Mouse (Mus musculus) adrenal gland, adult 8-10 months (tissue): ENCODE results near the gene Dppa5a. TPM values are rescaled to one million over a fixed set of nuclear protein-coding genes. Genes with fewer than 3 reads are reported as not detected.
"Not testable (repeated sequence)": the region's sequence is repeated elsewhere in the genome, so short reads cannot be mapped to it uniquely, and the experiment has no call there.

ENCODE experiments used
- DNase-seq: peaks from one replicate; pipeline ENCODE4 v3.0.0; 2022
- total RNA-seq, 4 experiments: library from RNA; stranded (reverse); gene quantifications; 2 replicates each; pipeline ENCODE4 v1.2.4; 2022

The Dppa5a gene
- total RNA-seq, 4 experiments from 2014 or later = not detected

DNA sequence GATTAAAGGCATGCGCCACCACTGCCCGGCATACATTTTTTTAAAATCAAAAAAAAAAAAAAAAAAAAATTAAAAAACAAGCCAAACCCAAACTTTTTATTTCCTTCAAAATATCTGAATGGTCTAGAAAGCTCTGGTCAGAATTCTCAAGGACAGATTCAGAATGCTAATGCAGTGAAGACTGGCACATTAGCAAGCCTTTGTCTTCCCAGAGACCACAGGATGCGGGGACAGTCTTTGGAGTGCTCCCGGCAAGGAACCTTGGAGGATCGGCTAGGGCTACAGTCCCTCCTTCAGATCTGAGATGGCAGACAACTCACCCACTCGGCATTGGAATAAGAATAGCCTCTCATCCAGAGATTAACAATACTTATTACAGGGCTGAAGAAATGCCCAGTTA, 3.3 kb downstream of the Dppa5a start:
- no peak for DNase-seq

DNA sequence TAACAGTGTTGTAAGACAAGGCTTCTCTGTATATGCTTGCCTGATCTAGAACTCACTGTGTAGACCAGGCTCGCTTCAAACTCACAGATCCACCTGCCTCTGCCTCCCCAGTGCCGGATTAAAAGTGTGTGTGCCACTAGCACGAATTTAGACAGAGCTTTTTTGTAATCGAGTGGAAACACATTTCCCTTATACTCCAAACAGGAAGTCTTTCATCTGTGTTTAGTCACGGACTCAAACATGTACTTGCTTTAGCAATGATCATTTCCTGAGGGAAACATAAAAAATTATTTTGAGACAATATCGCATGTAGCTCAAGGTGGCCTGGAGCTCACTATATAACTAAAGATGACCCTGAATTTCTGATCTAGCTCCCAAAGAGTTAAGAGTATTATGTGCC, 4.6 kb downstream of the Dppa5a start:
- no peak for DNase-seq

DNA sequence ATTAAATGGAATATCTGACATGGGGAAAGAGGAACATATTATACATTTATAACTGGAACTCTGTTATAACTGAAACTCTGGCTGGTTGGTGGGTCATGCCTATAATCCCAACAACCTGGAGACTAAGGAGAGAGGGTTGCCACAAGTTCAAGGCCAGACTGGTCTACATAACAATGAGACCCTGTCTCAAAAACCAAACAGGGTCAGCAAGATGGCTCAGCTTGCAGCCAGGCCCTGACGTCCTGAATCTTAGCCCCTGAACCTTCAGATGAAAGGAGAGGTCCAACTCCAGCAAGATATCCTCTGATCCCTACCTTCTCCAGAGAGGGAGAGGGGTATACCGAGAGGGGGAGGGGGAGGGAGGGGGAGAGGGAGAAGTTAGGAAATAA, 7.5 kb downstream of the Dppa5a start:
- DNase-seq = no peak

DNA sequence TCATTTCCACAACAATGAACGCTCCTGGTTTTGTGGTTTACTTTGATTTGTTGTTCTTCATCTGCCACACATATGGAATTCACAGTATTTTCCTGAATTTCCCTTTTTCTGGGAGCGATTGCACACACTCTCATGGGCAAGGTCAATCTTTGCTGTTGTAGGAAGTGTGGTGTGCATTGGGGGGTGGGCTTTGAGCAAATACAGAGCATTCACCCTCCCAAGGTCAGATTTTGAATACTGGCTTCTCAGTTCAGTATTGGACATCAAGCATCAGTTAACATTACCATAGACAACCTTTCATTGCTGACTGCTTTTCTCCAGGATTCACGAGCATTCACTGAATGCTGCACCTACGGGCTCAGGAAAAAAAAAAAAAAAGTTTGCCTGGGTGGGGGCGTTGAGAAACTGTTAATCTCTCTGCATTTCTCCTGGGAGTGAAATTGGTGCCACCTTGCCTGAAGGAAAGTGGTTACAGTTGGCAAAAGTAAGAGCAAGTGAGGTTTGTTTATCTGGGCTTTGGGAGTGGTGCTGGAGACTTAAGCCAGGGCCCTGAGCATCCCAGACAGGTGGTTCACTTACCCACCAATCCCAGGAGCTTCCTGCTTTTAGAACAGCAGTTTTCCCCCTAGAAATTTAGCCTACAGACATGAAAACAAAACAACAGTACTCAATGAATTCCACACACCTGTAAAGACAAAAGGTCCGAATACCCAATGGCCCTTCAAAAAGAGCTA, 8.1 kb downstream of the Dppa5a start:
- no peak for DNase-seq

DNA sequence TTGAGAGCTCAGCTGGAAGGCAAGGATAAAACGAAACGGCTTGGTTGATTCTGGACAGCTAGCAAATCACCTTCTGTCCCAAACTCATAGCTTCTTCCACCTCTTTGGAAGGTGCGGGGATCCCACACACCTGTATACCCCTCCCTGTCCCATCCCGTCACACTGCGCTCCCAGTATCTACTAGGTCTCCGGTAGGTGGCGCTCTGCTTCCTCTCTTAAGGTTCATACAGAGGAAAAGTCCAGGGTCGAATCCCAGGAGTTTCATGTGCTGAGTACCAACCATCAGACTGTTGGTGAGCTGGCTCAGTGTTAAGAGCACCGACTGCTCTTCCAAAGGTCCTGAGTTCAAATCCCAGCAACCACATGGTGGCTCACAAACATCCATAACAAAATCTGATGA, 9.9 kb downstream of the Dppa5a start:
- DNase-seq = peak; percentile 34

DNA sequence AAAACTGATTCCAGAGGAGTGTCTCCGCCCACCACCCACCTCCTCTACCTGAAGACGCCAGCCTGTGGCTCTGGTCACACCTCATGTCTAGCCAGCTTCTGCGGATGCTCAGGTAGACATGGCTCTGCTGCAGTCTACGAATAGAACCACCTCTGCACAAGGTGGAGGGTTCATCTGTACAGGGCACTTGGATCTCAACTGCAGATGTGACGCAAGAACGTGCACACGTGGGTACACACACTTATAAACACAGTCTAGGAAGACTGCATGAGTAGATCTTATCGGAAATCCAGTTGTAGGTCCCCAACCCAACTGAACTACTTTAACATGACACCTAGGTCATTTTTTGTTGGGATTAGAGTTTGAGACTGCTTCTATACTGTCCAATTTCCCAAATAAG, 12.4 kb downstream of the Dppa5a start, which contains the start of gene Gsta2:
Gsta2 (minus strand) TSS at position 178 of the 400 bp plus-strand sequence.
- no peak for DNase-seq

DNA sequence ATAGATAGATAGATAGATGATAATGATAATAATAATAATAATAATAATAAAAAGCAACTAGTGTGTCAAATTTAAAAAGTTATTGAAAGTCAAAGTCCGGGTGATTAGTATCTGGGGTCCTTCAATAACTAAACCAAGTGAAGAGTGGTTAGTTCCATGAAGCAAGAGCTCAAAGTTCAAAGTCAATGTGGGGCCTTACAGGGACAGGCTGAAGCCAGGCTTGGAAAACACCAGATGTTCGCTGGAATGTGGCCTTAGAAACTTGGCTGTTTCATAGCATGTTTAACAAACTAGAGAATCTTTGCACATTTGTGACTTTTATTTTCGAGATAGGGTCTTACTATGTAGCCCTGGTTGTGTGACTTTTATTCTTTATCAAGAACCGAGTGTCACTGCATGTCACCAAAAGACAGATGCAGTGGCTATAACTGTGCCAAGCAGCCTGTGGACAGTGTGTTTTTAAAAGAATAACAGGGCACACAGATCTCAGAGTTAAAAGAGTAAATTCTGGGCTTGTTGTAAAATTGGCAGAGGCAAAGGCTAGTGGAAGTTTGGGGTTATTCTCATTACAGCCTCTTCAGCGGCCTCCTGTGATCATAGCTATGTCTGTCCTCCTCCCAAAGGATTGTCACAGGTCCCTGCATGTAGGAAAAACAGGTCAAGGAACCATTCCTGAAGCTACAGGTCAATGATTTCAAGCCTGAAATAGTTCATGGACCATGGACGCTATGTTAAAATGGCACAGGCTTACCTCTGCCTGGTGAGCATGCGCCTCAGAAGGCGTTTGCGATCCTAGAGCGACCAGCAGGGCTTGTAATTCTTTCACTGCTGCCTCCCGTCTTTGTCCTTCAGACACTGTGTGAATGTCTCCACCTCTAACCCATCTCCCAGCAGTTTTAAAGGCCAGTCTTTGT, 13.1 kb downstream of the Dppa5a start:
- DNase-seq = no peak

DNA sequence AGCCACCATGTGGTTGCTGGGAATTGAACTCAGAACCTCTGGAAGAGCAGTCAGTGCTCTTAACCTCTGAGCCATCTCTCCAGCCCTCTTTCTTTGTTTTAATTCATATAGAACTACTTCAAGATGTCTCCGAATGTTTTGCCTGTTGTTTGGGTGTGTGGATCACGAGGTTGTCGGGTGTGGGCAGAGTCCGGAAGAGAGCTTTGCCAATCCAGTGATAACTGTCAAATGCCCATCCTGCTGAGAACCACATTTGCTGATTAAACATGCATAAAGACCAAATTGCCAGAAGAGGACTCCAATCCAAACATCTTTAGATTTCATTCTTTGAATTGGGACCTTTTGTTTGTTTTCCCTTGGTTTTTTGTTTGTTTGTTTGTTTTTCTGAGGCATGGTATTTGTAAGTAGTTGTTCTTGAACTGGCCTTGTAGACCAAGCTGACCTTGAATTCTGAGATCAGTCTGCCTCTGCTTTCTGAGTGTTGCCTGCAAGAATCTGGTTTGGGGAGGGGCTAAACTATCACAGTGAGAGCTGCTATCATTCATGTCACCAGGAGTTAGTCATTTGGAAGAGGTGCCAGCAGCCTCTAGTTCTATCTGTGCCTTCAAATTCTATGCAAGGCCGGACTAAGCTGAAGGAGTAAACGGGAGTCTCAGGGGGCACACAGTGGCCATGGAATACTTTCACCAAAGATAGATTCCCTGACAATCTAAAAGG, 16.3 kb downstream of the Dppa5a start:
- DNase-seq = no peak

DNA sequence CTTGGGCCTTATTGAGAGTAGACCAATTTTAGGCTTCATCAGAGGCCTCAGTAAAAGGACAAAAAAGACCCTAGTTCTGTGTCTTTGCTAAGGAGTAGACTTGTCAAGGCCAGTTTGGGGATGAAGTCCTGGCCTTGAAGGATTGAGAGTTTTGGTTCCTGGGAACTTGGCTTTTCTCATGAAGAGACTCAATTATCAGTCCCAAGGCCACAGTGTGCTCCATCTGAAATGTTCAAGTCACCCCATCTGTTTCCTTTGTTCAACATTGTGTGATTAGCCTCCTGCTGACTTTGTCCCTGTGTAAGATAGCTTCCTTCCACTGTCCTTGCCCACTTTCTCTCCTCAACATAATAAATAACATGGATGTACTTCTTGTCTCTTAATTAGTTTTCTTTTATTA, 18.0 kb downstream of the Dppa5a start:
- not testable (repeated sequence) for DNase-seq

DNA sequence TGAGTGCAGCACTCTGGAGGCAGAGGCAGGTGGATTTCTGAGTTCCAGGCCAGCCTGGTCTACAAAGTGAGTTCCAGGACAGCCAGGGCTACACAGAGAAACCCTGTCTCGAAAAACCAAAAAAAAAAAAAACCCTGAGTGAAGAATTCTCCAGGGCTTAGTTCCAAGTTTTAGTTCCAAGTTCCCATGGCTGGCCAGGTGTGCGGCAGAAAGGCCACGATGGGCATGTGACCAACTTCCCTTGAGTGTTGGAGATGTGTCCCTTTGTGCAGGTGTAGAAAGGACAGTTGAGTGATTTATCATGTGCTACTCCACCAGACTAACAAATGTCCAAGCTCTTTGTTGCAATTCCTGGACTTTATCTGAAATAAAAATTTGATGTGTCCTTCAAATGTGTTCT, 18.8 kb downstream of the Dppa5a start:
- not testable (repeated sequence) for DNase-seq

DNA sequence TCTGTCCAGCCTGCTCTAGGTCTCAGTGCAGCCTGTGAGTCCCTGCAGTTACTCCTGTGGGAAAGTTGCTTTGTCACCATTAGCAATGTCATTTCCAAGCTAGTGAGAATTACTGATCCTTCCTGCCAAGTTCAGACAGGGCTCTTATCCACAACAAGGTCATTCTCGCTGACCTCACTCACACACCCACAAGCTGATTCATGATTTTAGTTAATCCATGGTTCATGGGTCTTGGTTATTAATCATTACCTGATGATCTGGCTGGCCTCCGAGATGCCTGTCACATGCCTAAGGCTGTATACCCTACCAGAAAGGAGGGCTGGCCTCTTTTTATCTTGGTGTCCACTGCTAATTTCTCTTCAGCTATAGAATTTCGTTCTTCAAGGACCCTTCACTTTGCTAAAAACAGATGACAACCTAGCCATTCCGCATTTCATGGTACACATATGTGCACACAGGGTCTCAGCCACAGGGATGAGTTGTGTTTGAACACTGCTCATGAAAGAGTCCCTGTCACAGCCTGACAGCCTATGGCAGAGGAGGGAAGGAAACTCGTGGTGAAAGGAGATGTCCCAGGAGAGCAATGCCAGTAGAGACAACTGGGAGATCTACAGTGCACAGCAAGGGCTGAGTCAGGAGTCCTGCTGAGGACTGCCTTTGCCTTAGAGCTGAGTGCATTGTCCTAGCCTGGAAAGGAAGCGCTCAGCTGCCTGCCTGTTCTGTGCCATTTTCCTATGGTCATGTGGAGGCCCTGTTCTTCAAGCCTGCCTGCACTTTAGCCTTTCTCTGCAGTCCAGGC, 19.6 kb downstream of the Dppa5a start:
- DNase-seq = peak; percentile 62

DNA sequence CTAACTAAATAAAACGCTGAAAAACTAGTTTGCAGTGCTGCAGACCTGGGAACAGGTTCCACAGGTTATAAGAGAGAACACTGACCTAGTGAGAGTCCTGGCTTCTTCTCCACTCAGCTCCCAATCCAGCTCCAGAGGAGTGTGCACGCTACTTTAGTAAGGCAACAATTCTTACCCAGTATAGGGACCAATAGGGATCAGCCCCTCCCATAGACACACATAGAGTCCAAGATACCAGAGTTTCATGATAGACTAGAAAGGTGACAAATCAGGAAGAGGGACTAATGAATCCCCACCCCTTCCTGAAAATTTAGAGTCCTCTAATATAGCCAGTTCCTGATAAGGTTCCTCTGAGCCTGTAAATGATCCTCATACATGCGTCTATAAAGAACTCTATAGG, 21.0 kb downstream of the Dppa5a start:
- DNase-seq = no peak

DNA sequence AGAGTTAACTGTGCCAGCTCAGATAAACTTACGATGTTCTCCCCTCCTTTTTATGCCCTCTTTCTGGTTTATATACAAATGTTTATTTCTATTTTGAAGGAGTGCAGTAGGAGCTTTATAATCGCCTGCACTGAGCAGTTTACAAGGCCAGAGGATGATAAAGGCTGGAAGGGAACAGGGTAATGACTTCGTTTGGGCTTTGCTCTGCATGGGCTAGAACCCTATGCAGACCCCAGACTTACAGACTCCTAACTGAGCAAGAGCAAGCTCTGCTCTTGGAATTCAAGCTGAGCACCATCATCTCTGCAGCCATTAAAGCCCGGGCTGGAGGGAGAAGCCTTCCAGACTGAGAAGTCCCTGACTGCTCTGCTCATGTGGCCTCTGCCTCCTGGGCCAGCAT, 22.7 kb downstream of the Dppa5a start:
- DNase-seq = not testable (repeated sequence)

DNA sequence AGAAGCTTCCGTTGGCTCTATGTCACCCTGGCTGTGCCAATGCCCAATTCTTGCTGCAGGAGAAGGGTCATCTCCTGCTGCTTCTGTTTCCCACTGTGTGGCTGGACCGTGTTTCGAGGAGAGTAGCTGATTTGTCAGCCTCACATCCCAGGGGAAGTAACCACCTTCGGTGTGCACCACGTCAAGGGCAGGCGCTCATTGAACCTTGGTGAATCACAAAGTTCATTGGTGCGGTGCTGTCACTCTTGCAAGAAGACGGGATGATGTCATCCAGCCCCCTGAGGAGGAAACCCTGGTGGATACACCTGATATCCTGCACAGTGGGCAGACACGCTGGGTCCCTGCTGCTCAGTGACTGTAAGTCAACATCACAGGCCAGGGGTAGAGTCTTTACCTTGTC, 24.9 kb downstream of the Dppa5a start:
- DNase-seq = not testable (repeated sequence)

DNA sequence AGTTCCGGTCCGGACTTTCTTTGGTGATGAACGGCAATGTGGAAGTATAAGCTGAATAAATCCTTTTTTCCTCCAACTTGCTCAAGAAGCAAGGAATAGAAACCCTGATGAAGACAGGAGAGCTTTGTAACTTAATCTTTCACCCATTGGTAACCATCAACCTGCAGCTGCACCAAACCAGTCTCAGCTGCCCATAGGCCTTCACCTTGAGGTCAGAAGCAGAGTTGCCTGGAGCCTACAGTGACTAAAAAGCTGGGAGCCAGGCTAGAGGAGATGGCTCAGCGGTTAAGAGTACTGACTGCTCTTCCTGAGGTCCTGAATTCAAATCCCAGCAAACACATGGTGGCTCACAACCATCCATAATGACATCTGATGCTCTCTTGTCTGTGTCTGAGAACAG, 25.5 kb downstream of the Dppa5a start:
- DNase-seq = not testable (repeated sequence)

DNA sequence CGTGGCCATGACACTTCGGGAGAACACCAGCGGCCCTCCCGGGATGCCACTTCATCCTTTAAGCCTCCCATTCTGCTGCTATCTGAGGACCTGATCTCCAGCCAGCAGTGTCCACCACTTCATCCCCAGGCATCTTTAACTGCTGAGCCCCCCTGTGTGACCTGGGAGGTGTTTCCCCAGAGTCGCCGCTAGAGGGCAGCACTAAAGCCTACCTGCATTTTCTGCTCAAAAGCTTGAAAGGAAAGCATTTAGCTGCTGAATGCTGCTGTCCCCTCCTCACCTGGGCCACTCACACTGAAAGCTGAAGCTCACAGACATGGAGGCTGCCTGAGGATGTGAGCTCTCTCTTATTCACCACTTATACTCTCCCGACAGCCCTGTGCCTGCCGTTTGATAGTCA, 27.7 kb downstream of the Dppa5a start:
- DNase-seq = not testable (repeated sequence)

DNA sequence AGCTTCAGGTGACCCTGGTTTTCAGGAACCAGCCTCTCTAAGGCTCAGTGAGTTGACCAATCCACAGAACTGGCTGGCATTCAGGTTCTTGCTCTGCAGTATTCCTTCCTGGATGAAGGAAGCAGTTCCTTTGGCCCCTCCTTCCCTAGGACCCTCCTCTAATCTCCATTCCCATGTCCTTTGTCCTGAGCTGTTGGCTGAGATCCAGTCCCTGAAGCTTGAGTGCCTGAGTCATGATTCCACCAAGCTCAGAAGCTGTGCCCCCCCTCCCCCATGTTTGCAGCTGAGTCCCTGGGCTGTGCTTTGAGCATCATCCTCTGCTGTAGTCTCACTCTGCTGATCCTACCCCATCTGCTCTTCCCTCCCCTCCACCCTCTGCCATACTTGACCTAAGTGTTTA, 30.9 kb downstream of the Dppa5a start:
- DNase-seq = not testable (repeated sequence)

DNA sequence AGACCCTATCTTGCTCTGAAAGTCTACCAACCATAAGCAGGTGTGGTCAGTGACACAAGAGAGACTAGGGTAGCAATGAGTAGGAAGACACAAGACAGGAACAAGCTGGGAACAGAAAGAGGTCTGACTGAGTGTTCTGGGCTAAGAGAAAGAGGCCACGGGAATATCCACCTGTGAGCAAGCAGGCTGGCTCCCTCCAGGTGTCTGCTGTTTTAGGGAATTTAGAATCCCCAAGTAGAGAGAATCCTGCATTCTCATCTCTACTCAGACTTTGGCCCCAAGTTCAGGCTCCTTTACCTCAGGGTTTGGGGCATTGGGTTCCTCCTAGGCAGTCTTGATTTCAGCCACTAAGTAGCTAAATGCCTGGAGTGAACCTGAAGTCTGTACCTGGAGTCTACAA, 40.7 kb downstream of the Dppa5a start, which contains the start of gene Omt2b:
Omt2b (plus strand) TSS at position 301 of the 400 bp plus-strand sequence.
- not testable (repeated sequence) for DNase-seq

DNA sequence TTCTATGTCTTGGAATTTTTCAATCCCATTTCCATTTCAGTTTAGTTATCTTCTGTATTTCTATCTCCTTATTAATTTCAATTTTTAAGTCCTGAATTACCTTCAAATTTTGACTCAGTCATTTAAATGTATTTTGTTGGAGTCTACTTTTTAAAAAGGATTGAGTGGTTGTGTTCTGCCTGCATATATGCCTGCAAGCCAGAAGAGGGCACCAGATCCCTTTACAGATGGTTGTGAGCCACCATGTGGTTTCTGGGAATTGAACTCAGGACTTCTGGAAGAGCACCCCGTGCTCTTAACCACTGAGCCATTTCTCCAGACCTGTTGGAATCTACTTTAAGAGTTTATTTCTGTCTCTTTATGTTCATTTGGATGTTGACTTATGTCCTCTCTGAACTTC, 48.5 kb downstream of the Dppa5a start:
- no peak for DNase-seq
